Mouse (Mus musculus): ENCODE results near the gene Catspere2. TPM values are rescaled to one million over a fixed set of nuclear protein-coding genes. Genes with fewer than 3 reads are reported as not detected.
"Not testable (repeated sequence)": the region's sequence is repeated elsewhere in the genome, so short reads cannot be mapped to it uniquely, and the experiment has no call there.

Gene Catspere2
- total RNA-seq, 2 experiments from 2014 or later = 4.0 to 5.0 TPM

- intact Hi-C loops (cut with DNase I); DNase-seq (ENCODE audit: low spot score in 2 of 2): not testable (repeated sequence)
These were observed 224.6 kb downstream of the Catspere2 start for GRCm38 (mm10) chr1:178207856-178208255.

GRCm38 (mm10) chr1:178209966-178210365 lies 226.7 kb downstream of the Catspere2 start:
- DNase-seq (ENCODE audit: low spot score in 2 of 2) = no peak
- intact Hi-C loops (cut with DNase I) = no loop called here

DNA sequence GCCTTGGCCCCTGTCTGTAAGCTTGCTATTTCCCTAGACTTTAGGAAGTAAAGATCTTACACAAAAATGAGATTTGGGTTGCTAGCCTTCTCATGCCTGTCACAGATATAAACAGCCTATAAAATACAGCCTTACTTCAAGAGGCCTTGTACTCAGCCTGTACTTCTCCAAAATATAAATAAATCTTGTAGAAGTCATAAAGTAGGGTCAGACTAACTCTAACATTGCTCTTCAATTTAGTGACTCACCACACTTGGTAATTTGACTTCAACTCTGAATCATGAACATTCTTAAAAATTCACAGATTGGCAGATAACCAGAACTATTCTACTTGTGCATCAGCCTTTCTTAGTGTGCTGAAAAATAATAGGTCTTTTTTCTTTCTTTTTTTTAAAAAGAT lies 233.9 kb downstream of the Catspere2 start:
- DNase-seq (ENCODE audit: low spot score in 2 of 2) = no peak
- intact Hi-C loops (cut with DNase I) = no loop called here

DNA sequence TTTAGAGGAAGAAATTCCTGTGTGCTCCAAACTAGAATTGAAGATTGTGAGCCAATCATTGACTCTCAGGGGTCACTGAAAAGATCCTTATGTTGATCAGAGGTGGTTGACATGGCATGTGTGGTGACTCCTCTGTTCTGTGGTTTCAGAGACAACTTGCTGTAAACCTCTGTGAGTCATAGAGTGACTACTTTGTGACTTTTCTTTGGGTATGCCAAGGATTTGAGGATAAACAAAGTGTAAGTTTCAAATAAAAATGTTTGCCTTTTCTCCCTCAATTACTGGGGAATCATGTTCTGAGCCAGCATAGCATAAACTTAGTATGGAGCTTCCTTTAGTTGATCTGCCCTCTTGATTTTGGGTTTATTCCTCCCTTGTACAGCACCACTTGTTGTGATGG lies 235.1 kb downstream of the Catspere2 start:
- no peak for DNase-seq (ENCODE audit: low spot score in 2 of 2)
- intact Hi-C loops (cut with DNase I) = no loop called here

GRCm38 (mm10) chr1:178219166-178220077 lies 236.2 kb downstream of the Catspere2 start:
- no peak for DNase-seq (ENCODE audit: low spot score in 2 of 2)
- intact Hi-C loops (cut with DNase I) = no loop called here

Other genes with a start within 250 kb of the Catspere2 start
- gene Adss, start 186.9 kb upstream of the Catspere2 start, total RNA-seq (2021) = 10 to 100 TPM; 68.8 to 69.2 TPM
- gene Desi2, start 204.0 kb downstream of the Catspere2 start, total RNA-seq (2021) = 10 to 100 TPM; 19.5 to 19.7 TPM